Mouse (Mus musculus): ENCODE results near the gene Cdk14.

- TF ChIP-seq POLR2A (IDR thresholded peaks at IDR 0.05; ENCODE audit: insufficient read depth, low read depth, low read length) (no peak), CTCF (IDR thresholded peaks at IDR 0.05; ENCODE audit: insufficient read depth, low read depth, low read length) (no peak)
Observed at GRCm38 (mm10) chr5:5092736-5093135, 327.4 kb downstream of the Cdk14 start.

All from olfactory bulb, adult 2 months (tissue).